Mouse (Mus musculus) layer of hippocampus, postnatal 36 days (tissue): ENCODE measurements at regions not wholly inside any gene's neighbourhood (a gene's known extent, or its start where the extent isn't known, plus 50 kb on each side); places are given as distances from the start of the nearest gene placed in this dataset.

Source experiments
- DNase-seq, 2 experiments: peaks; one replicate each; pipeline ENCODE4 v3.0.0; 2022

DNA sequence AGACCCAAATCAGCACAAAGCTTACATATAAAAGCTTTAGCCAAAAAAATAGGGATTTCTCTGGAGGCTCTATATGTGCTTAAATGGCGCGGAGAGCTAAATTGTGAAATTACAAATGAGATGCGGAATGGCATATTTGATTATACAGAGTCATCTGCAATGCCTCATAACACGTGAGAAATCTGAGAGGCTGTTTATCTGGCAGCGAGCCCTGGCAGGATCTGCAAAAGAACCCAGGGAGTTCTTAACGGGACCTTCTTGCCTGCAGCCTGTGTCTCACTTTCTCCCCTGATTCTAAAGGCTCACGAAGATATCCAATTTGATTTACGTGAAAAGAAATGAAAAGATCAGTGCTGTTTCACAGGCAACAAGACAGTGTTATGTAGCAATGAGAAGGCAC, 58.0 kb upstream of the Kirrel3 start:
- no peak for DNase-seq
